In genomic region chr7:80057781-80058180, GRCm38 (mm10) we compare ENCODE assay signal across 9 mouse cellular contexts. TPM values are rescaled to one million over a fixed set of nuclear protein-coding genes. Genes with fewer than 3 reads are reported as not detected.
DNase-seq lines count a peak whose midpoint lies in the region; ATAC-seq lines count a peak whose summit lies in the region.
"Had no signal": no experiment of that assay in that cellular context is flagged by ENCODE, and none has a peak within 500 bp of the region (broad histone marks: within the 10 kb centered on the region; RNA-seq: fewer than 3 reads in every experiment).

No protein-coding gene starts in this region.

- no peaks in the 10 kb centered on the region for H3K9me3 ChIP-seq in embryonic facial prominence, embryonic 14.5 days (ENCODE audit: control insufficient read depth, low read length)
- no peaks in the 10 kb centered on the region for H3K9me3 ChIP-seq in neural tube, embryonic 14.5 days (ENCODE audit: control insufficient read depth, low read length)

- no peak for ATAC-seq in embryonic facial prominence, embryonic 14.5 days (ENCODE audit: low read depth)
- no peak for ATAC-seq in neural tube, embryonic 14.5 days (ENCODE audit: low read depth)
- no peak for ATAC-seq in activated CD4-positive, CD25-positive, alpha-beta regulatory T cell, adult 4 months

- 62% methylated on average over 14 of the region's 14 CpGs for WGBS in embryonic facial prominence, embryonic 14.5 days
- WGBS in neural tube, embryonic 14.5 days, result 13% methylated on average over 14 of the region's 14 CpGs

- no peaks in the 10 kb centered on the region for H3K27me3 ChIP-seq in embryonic facial prominence, embryonic 14.5 days (replicated peaks; ENCODE audit: control insufficient read depth, insufficient read depth, low read length)
- H3K27me3 ChIP-seq in neural tube, embryonic 14.5 days (ENCODE audit: control insufficient read depth, insufficient read depth, low read length), result no peaks in the 10 kb centered on the region

- H3K4me3 ChIP-seq in embryonic facial prominence, embryonic 14.5 days (ENCODE audit: low read depth, low read length), result no peak overlapping the region
- no peak overlapping the region for H3K4me3 ChIP-seq in neural tube, embryonic 14.5 days (ENCODE audit: low read depth, low read length)
- H3K4me3 ChIP-seq: myocyte had no signal

- H3K36me3 ChIP-seq in embryonic facial prominence, embryonic 14.5 days (ENCODE audit: control insufficient read depth, insufficient read depth, low read length), result 0 out of 2 replicates have a peak, but pooled peaks cover 11% of the 10 kb centered on the region
- H3K36me3 ChIP-seq in neural tube, embryonic 14.5 days (ENCODE audit: control insufficient read depth, insufficient read depth, low read length), result no peaks in the 10 kb centered on the region

- H3K4me2 ChIP-seq in embryonic facial prominence, embryonic 14.5 days (ENCODE audit: low read depth, low read length), result no peak overlapping the region
- H3K4me2 ChIP-seq in neural tube, embryonic 14.5 days (ENCODE audit: low read depth, low read length), result no peak overlapping the region

- peak; percentile 57 for DNase-seq in kidney, adult 9 months
- no peak for DNase-seq in kidney, adult 8-10 months
- DNase-seq in embryonic facial prominence, embryonic 14.5 days (ENCODE audit: low spot score), result no peak
- DNase-seq in kidney, postnatal 10 days, result peak; percentile 50
- no peak for DNase-seq in adrenal gland, postnatal 4 days (ENCODE audit: low spot score in 2 of 2)
- no peak for DNase-seq in frontal cortex, postnatal 14 days (ENCODE audit: low spot score in 2 of 2)

- no peak overlapping the region for H3K9ac ChIP-seq in embryonic facial prominence, embryonic 14.5 days (ENCODE audit: low read depth, low read length)
- no peak overlapping the region for H3K9ac ChIP-seq in neural tube, embryonic 14.5 days (replicated peaks; ENCODE audit: low read depth, low read length)

- peaks cover 28% of the 10 kb centered on the region for H3K4me1 ChIP-seq in embryonic facial prominence, embryonic 14.5 days (ENCODE audit: control insufficient read depth, insufficient read depth, low read length)
- peaks cover 22% of the 10 kb centered on the region for H3K4me1 ChIP-seq in neural tube, embryonic 14.5 days (ENCODE audit: control insufficient read depth, insufficient read depth, low read length)

- H3K27ac ChIP-seq in embryonic facial prominence, embryonic 14.5 days (replicated peaks; ENCODE audit: low read depth, low read length), result peak overlapping the region; percentile 58
- H3K27ac ChIP-seq in neural tube, embryonic 14.5 days (ENCODE audit: low read depth, low read length), result peak overlapping the region; percentile 44; the same call in 1 of the 2 replicates

RNA-seq across cellular contexts. Expression of gene Zfp710, which starts 33.2 kb away (rescaled TPM):
- polyA plus RNA-seq in embryonic facial prominence, embryonic 14.5 days (2014; fragmentation: Nextera tagmentation; extraction: Ambion mirVana), result 14.2 and 14.3 TPM in 2 replicates
- polyA plus RNA-seq in neural tube, embryonic 14.5 days (2014; fragmentation: Nextera tagmentation; extraction: Ambion mirVana), result 14.0 and 14.1 TPM in 2 replicates
- total RNA-seq in adrenal gland, postnatal 4 days (2021), result 10 to 100 TPM; 25.2 to 25.5 TPM
- polyA plus RNA-seq in activated CD4-positive, CD25-positive, alpha-beta regulatory T cell, adult 4 months (2017; shearing (Covaris generic)), result 1 to 10 TPM; 4.2 to 4.6 TPM

RNA-seq across cellular contexts. Expression of gene Idh2, which starts 57.4 kb away (rescaled TPM):
- polyA plus RNA-seq in embryonic facial prominence, embryonic 14.5 days (2014; fragmentation: Nextera tagmentation; extraction: Ambion mirVana), result 565 and 594 TPM in 2 replicates
- polyA plus RNA-seq in neural tube, embryonic 14.5 days (2014; fragmentation: Nextera tagmentation; extraction: Ambion mirVana), result 189 and 215 TPM in 2 replicates
- total RNA-seq in adrenal gland, postnatal 4 days (2021), result 100 to 1,000 TPM; 275 to 289 TPM
- 10 to 100 TPM; 24.8 to 31.7 TPM for polyA plus RNA-seq in activated CD4-positive, CD25-positive, alpha-beta regulatory T cell, adult 4 months (2017; shearing (Covaris generic))

Comparison
In these comparisons a context has a peak if more than half of its experiments do, and no peak if none do; other contexts are left out.
1. DNase-seq: peak in kidney, adult 9 months (single experiment) and kidney, postnatal 10 days (single experiment); none in kidney, adult 8-10 months (0 of 2), embryonic facial prominence, embryonic 14.5 days (single experiment), adrenal gland, postnatal 4 days (0 of 2) and frontal cortex, postnatal 14 days (0 of 2).